Mouse (Mus musculus) heart, adult 8-10 months (tissue): ENCODE results near the gene Il25. TPM values are rescaled to one million over a fixed set of nuclear protein-coding genes. Genes with fewer than 3 reads are reported as not detected.

ENCODE experiments used
- microRNA-seq: library from miRNA; unstranded; fragments of <30 nt; microRNA quantifications from one replicate; pipeline ENCODE4 v1.2.0, GENCODE M21; 2022
- total RNA-seq, 4 experiments: library from RNA; stranded (reverse); gene quantifications; 2 replicates each; pipeline ENCODE4 v1.2.4; 2022

Il25 gene
- total RNA-seq, 4 experiments from 2014 or later: not detected

Small RNAs within 50 kb of the gene (microRNA-seq; reads per million reads assigned to microRNA genes)
- gene Mir208a (2,103 reads per million, percentile 87 among the genes with 10 or more reads in this experiment), gene Mir208b (80.1 reads per million, percentile 55 among the genes with 10 or more reads in this experiment)

Other genes starting within 250 kb of the Il25 start
- gene 1700123O20Rik, start 246.5 kb upstream of the Il25 start, total RNA-seq: 10 to 100 TPM; 12.9 to 15.3 (median 13.3) TPM
- gene Acin1, start 245.8 kb upstream of the Il25 start, total RNA-seq: 10 to 100 TPM; 63.8 to 81.1 (median 74.3) TPM
- not detected for gene Gm29776, start 233.9 kb upstream of the Il25 start, total RNA-seq
- not detected for gene Cebpe, start 220.5 kb upstream of the Il25 start, total RNA-seq
- gene Slc7a8, start 150.7 kb upstream of the Il25 start, total RNA-seq: 1 to 10 TPM; 1.5 to 2.3 (median 2.0) TPM
- under 1 TPM in 3 of 4 experiments, not detected in 1; 0.25 to 0.49 (median 0.38) TPM for gene Rnf212b, start 118.6 kb upstream of the Il25 start, total RNA-seq
- 1 to 10 TPM; 6.4 to 9.8 (median 7.5) TPM for gene Homez, start 61.7 kb upstream of the Il25 start, total RNA-seq
- 1 to 10 TPM; 2.9 to 4.2 (median 3.3) TPM for gene Ppp1r3e, start 55.1 kb upstream of the Il25 start, total RNA-seq
- 10 to 100 TPM; 44.7 to 52.4 (median 45.5) TPM for gene Bcl2l2, start 49.3 kb upstream of the Il25 start, total RNA-seq
- gene Gm20521, start 49.3 kb upstream of the Il25 start, total RNA-seq: 10 to 100 TPM in 1 of 4 experiments, 1 to 10 TPM in 3; 3.4 to 11.8 (median 7.9) TPM
- gene Pabpn1, start 40.2 kb upstream of the Il25 start, total RNA-seq: 10 to 100 TPM; 37.3 to 54.4 (median 50.2) TPM
- 1 to 10 TPM; 1.7 to 3.6 (median 2.6) TPM for gene Slc22a17, start 19.6 kb upstream of the Il25 start, total RNA-seq
- gene Efs, start 6.6 kb upstream of the Il25 start, total RNA-seq: 1 to 10 TPM; 1.6 to 2.6 (median 2.2) TPM
- gene Cmtm5, start 3.6 kb downstream of the Il25 start, total RNA-seq: 1 to 10 TPM in 1 of 4 experiments, under 1 TPM in 1, not detected in 2; 0.41 to 1.2 TPM
- gene Myh6, start 34.2 kb downstream of the Il25 start, total RNA-seq: over 10,000 TPM; 18,156 to 23,973 (median 22,335) TPM
- not detected for gene Gm17428, start 44.2 kb downstream of the Il25 start, total RNA-seq
- gene Myh7, start 61.9 kb downstream of the Il25 start, total RNA-seq: 1,000 to 10,000 TPM; 1,453 to 2,519 (median 2,136) TPM
- 10 to 100 TPM; 22.3 to 31.5 (median 25.9) TPM for gene Ngdn, start 82.8 kb downstream of the Il25 start, total RNA-seq
- 1 to 10 TPM; 4.8 to 5.6 (median 4.9) TPM for gene Zfhx2, start 159.6 kb downstream of the Il25 start, total RNA-seq
- gene Thtpa, start 162.1 kb downstream of the Il25 start, total RNA-seq: 10 to 100 TPM; 11.5 to 17.0 (median 14.0) TPM
- 1 to 10 TPM; 2.7 to 4.5 (median 4.1) TPM for gene Ap1g2, start 173.9 kb downstream of the Il25 start, total RNA-seq
- under 1 TPM in 3 of 4 experiments, not detected in 1; 0.09 to 0.17 (median 0.09) TPM for gene Jph4, start 184.2 kb downstream of the Il25 start, total RNA-seq